Comparison of ENCODE assay signal across 7 mouse cellular contexts in genomic region chr8:94695994-94696384, GRCm38 (mm10). TPM values are rescaled to one million over a fixed set of nuclear protein-coding genes. Genes with fewer than 3 reads are reported as not detected.
DNase-seq lines count a peak whose midpoint lies in the region; ATAC-seq and TF ChIP-seq lines count a peak whose summit lies in the region.

TSS of gene Pllp (minus strand) at chr8:94696278.

- no peak within 1 kb of the TSS for H3K27ac ChIP-seq in embryonic facial prominence, embryonic 10.5 days (replicated peaks)
- H3K27ac ChIP-seq in hindbrain, postnatal 0 days: peak within 1 kb of the TSS; percentile 15; the same call in 1 of the 2 replicates
- peak within 1 kb of the TSS; percentile 36 for H3K27ac ChIP-seq in left cerebral cortex, adult 2 months
- peak within 1 kb of the TSS; percentile 23; the same call in 1 of the 2 replicates for H3K27ac ChIP-seq in stomach, embryonic 16.5 days (ENCODE audit: low read length)

- peaks cover 76% of the 10 kb centered on the region for H3K27me3 ChIP-seq in embryonic facial prominence, embryonic 10.5 days (replicated peaks; ENCODE audit: low read depth, poor library complexity, severe bottlenecking)
- peaks cover 28% of the 10 kb centered on the region for H3K27me3 ChIP-seq in hindbrain, postnatal 0 days (ENCODE audit: insufficient read depth, low read length)
- H3K27me3 ChIP-seq in megakaryocyte, embryonic 14.5 days (replicated peaks): peaks cover 76% of the 10 kb centered on the region
- peaks cover 35% of the 10 kb centered on the region for H3K27me3 ChIP-seq in stomach, embryonic 16.5 days (ENCODE audit: control insufficient read depth, insufficient read depth, low read length)

- ATAC-seq in hindbrain, postnatal 0 days: peak; percentile 72
- ATAC-seq in stomach, embryonic 16.5 days (ENCODE audit: insufficient read depth, low FRiP score): peak; percentile 88

- TF ChIP-seq CTCF in hindbrain, postnatal 0 days (IDR thresholded peaks at IDR 0.05; ENCODE audit: low read depth): no peak
- TF ChIP-seq CTCF in left cerebral cortex, adult 2 months (IDR thresholded peaks at IDR 0.05): no peak

- H3K4me3 ChIP-seq in embryonic facial prominence, embryonic 10.5 days: peak within 1 kb of the TSS; percentile 57
- peak within 1 kb of the TSS; percentile 44 for H3K4me3 ChIP-seq in hindbrain, postnatal 0 days (ENCODE audit: low read length)
- peak within 1 kb of the TSS; percentile 54 for H3K4me3 ChIP-seq in left cerebral cortex, adult 2 months
- peak within 1 kb of the TSS; percentile 90 for H3K4me3 ChIP-seq in megakaryocyte, embryonic 14.5 days (replicated peaks)
- peak within 1 kb of the TSS; percentile 47 for H3K4me3 ChIP-seq in stomach, embryonic 16.5 days (replicated peaks; ENCODE audit: low read length)

- intact Hi-C loops in left cerebral cortex, adult 2 months (cut with DNase I): loop anchor here (2.0 to 10.0 kb wide), 2 partner anchors 27 to 361 kb away; no protein-coding TSS in a partner anchor

- peak within 1 kb of the TSS; percentile 67 for H3K4me2 ChIP-seq in hindbrain, postnatal 0 days (ENCODE audit: low read depth, low read length)
- peak within 1 kb of the TSS; percentile 61 for H3K4me2 ChIP-seq in stomach, embryonic 16.5 days (ENCODE audit: low read depth, low read length)

- WGBS in embryonic facial prominence, embryonic 10.5 days: under 1% methylated on average over 41 of the region's 41 CpGs
- WGBS in hindbrain, postnatal 0 days: under 1% methylated on average over 41 of the region's 41 CpGs
- WGBS in stomach, embryonic 16.5 days: under 1% methylated on average over 41 of the region's 41 CpGs

- peak within 1 kb of the TSS; percentile 49; the same call in 1 of the 2 replicates for H3K9ac ChIP-seq in hindbrain, postnatal 0 days (replicated peaks; ENCODE audit: low read length)
- peak within 1 kb of the TSS; percentile 76 for H3K9ac ChIP-seq in stomach, embryonic 16.5 days (ENCODE audit: low read length)

- no peaks in the 10 kb centered on the region for H3K36me3 ChIP-seq in embryonic facial prominence, embryonic 10.5 days (replicated peaks)
- H3K36me3 ChIP-seq in hindbrain, postnatal 0 days (ENCODE audit: insufficient read depth, low read length): no peaks in the 10 kb centered on the region
- H3K36me3 ChIP-seq in megakaryocyte, embryonic 14.5 days (replicated peaks; ENCODE audit: low read length): no peaks in the 10 kb centered on the region
- no peaks in the 10 kb centered on the region for H3K36me3 ChIP-seq in stomach, embryonic 16.5 days (ENCODE audit: control insufficient read depth, insufficient read depth, low read length)

- DNase-seq in A20 (ENCODE audit: low read depth, low spot score): peak; percentile 83
- peak; percentile 66 to 69 for DNase-seq in B cell, adult 2 months
- peak; percentile 73 for DNase-seq in embryonic facial prominence, embryonic 10.5 days (ENCODE audit: low spot score)
- peak; percentile 61 for DNase-seq in hindbrain, postnatal 0 days (ENCODE audit: low spot score)
- DNase-seq in left cerebral cortex, adult 2 months (ENCODE audit: extremely low spot score in 1 of 2, low spot score in 2 of 2): peak in 1 of 2 experiments; percentile 40

- H3K4me1 ChIP-seq in embryonic facial prominence, embryonic 10.5 days: peaks cover 17% of the 10 kb centered on the region
- H3K4me1 ChIP-seq in hindbrain, postnatal 0 days (ENCODE audit: insufficient read depth, low read length): peaks cover 12% of the 10 kb centered on the region; the same call in 1 of the 2 replicates
- H3K4me1 ChIP-seq in megakaryocyte, embryonic 14.5 days: peaks cover 13% of the 10 kb centered on the region
- peaks cover 19% of the 10 kb centered on the region for H3K4me1 ChIP-seq in stomach, embryonic 16.5 days (ENCODE audit: control insufficient read depth, insufficient read depth, low read length)

- H3K9me3 ChIP-seq in embryonic facial prominence, embryonic 10.5 days: no peaks in the 10 kb centered on the region
- no peaks in the 10 kb centered on the region for H3K9me3 ChIP-seq in hindbrain, postnatal 0 days (ENCODE audit: low read length)
- peaks cover 8% of the 10 kb centered on the region; the same call in 1 of the 2 replicates for H3K9me3 ChIP-seq in megakaryocyte, embryonic 14.5 days
- no peaks in the 10 kb centered on the region for H3K9me3 ChIP-seq in stomach, embryonic 16.5 days (replicated peaks; ENCODE audit: control insufficient read depth, low read length)

RNA-seq across cellular contexts. Expression of gene Pllp, which starts in this region (rescaled TPM):
- polyA plus RNA-seq in embryonic facial prominence, embryonic 10.5 days (2016; fragmentation: Nextera tagmentation; extraction: Ambion mirVana): 0.27 and 0.34 TPM in 2 replicates
- 19.0 and 20.3 TPM in 2 replicates for total RNA-seq in hindbrain, postnatal 0 days (2014; rRNA removed)
- polyA plus RNA-seq in hindbrain, postnatal 0 days (2015; fragmentation: Nextera tagmentation; extraction: Ambion mirVana): 18.6 and 20.6 TPM in 2 replicates
- total RNA-seq in left cerebral cortex, adult 2 months (2021): 10 to 100 TPM; 27.3 to 30.0 TPM
- not detected in 2 replicates for polyA plus RNA-seq in megakaryocyte, embryonic 14.5 days (2012; ENCODE audit: insufficient read depth, low replicate concordance)
- polyA plus RNA-seq in stomach, embryonic 16.5 days (2015; fragmentation: Nextera tagmentation; extraction: Ambion mirVana): 125 and 188 TPM in 2 replicates

Comparison
In these comparisons a context has a peak if more than half of its experiments do, and no peak if none do; other contexts are left out.
1. RNA of gene Pllp (polyA plus RNA-seq): 125 to 188 TPM in stomach, embryonic 16.5 days and 18.6 to 20.6 TPM in hindbrain, postnatal 0 days; 0.27 to 0.34 TPM in embryonic facial prominence, embryonic 10.5 days and not detected in megakaryocyte, embryonic 14.5 days; every median in the first group is over 10 times any median in the second.
2. Peak in DNase-seq and H3K4me3 ChIP-seq in embryonic facial prominence, embryonic 10.5 days; RNA of the gene not detected or under 1 TPM.
3. Peak in every context shown above with its lines, with median percentiles within 50 percentile points of each other: H3K4me3 ChIP-seq.